Mouse (Mus musculus) intestine, embryonic 14.5 days (tissue): ENCODE measurements at regions not wholly inside any gene's neighbourhood (a gene's known extent, or its start where the extent isn't known, plus 50 kb on each side); places are given as distances from the start of the nearest gene placed in this dataset.

ENCODE experiments used
- ATAC-seq: fragments of 200-750 bp; cut with Nextera tagmentation; replicated peaks from 2 replicates; pipeline ENCODE4 v1.8.0; 2017; ENCODE audit warnings: low read depth, moderate number of reproducible peaks, moderate TSS enrichment, moderate library complexity; ENCODE audit not compliant: low FRiP score, low TSS enrichment
- DNase-seq: peaks from one replicate; pipeline ENCODE4 v3.0.0-alpha.2; 2018; ENCODE audit warnings: low spot score
- H3K27ac ChIP-seq: fragments of 300-500 bp; sonication (generic); 2 replicates; pipeline ENCODE4 v1.5.1; 2014; ENCODE audit warnings: low read depth, mild to moderate bottlenecking, control low read depth
- H3K27me3 ChIP-seq: fragments of 300-500 bp; sonication (generic); replicated peaks from 2 replicates; pipeline ENCODE4 v1.6.1; 2014; ENCODE audit warnings: low read length, control low read depth; ENCODE audit not compliant: control insufficient read depth, insufficient read depth
- H3K36me3 ChIP-seq: fragments of 300-500 bp; sonication (generic); 2 replicates; pipeline ENCODE4 v1.6.1; 2014; ENCODE audit warnings: low read length, control low read depth; ENCODE audit not compliant: control insufficient read depth, insufficient read depth
- H3K4me1 ChIP-seq: fragments of 300-500 bp; sonication (generic); replicated peaks from 2 replicates; pipeline ENCODE4 v1.6.1; 2014; ENCODE audit warnings: low read length, control low read depth, mixed read lengths; ENCODE audit not compliant: control insufficient read depth, insufficient read depth
- H3K4me2 ChIP-seq: fragments of 300-500 bp; sonication (generic); 2 replicates; pipeline ENCODE4 v1.6.1; 2014; ENCODE audit warnings: low read length
- H3K4me3 ChIP-seq: fragments of 300-500 bp; sonication (generic); 2 replicates; pipeline ENCODE4 v1.5.1; 2014; ENCODE audit warnings: low read depth, low read length, control low read depth, mixed read lengths
- H3K9ac ChIP-seq: fragments of 300-500 bp; sonication (generic); 2 replicates; pipeline ENCODE4 v1.6.1; 2014; ENCODE audit warnings: mild to moderate bottlenecking, low read length
- H3K9me3 ChIP-seq: fragments of 300-500 bp; sonication (generic); 2 replicates; pipeline ENCODE4 v1.6.1; 2016; ENCODE audit warnings: low read length, control low read depth; ENCODE audit not compliant: control insufficient read depth
- WGBS: fragments of 180-500 bp; shearing (Covaris S2); extraction: QIAGEN DNeasy Blood & Tissue Kit; methylation state at CpG from one replicate; pipeline ENCODE4 v1.1.7; 2014; 5-methylcytosine and 5-hydroxymethylcytosine counted together

GRCm38 (mm10) chr1:154006055-154006454, 106.0 kb upstream of the Teddm2 start:
- DNase-seq = no peak
- WGBS = 89% methylated on average over 13 of the region's 13 CpGs

GRCm38 (mm10) chr1:154007440-154007839, 107.4 kb upstream of the Teddm2 start:
- no peak overlapping the region for H3K4me2 ChIP-seq
- no peaks in the 10 kb centered on the region for H3K27me3 ChIP-seq
- no peak overlapping the region for H3K4me3 ChIP-seq
- no peaks in the 10 kb centered on the region for H3K4me1 ChIP-seq
- H3K9me3 ChIP-seq = no peaks in the 10 kb centered on the region
- H3K27ac ChIP-seq = no peak overlapping the region
- H3K9ac ChIP-seq = no peak overlapping the region
- H3K36me3 ChIP-seq = no peaks in the 10 kb centered on the region
- WGBS = 91% methylated on average over 3 of the region's 3 CpGs
- ATAC-seq (no peak), DNase-seq (no peak)

More at GRCm38 (mm10) chr1:154006055-154006454, 106.0 kb upstream of the Teddm2 start:
- no peaks in the 10 kb centered on the region for H3K27me3 ChIP-seq
- no peaks in the 10 kb centered on the region for H3K4me1 ChIP-seq
- H3K36me3 ChIP-seq = no peaks in the 10 kb centered on the region
- H3K27ac ChIP-seq = no peak overlapping the region
- no peak overlapping the region for H3K9ac ChIP-seq
- ATAC-seq = no peak
- no peaks in the 10 kb centered on the region for H3K9me3 ChIP-seq
- no peak overlapping the region for H3K4me3 ChIP-seq
- no peak overlapping the region for H3K4me2 ChIP-seq

GRCm38 (mm10) chr1:154008593-154009310, 108.7 kb upstream of the Teddm2 start:
- no peak for DNase-seq
- no peak overlapping the region for H3K9ac ChIP-seq
- 90% methylated on average over 11 of the region's 11 CpGs for WGBS
- no peak overlapping the region for H3K27ac ChIP-seq
- no peaks in the 10 kb centered on the region for H3K27me3 ChIP-seq
- H3K36me3 ChIP-seq = no peaks in the 10 kb centered on the region
- H3K4me3 ChIP-seq = no peak overlapping the region
- H3K4me1 ChIP-seq = no peaks in the 10 kb centered on the region
- ATAC-seq = no peak
- H3K4me2 ChIP-seq = no peak overlapping the region
- no peaks in the 10 kb centered on the region for H3K9me3 ChIP-seq

- no peak overlapping the region for H3K9ac ChIP-seq
- H3K36me3 ChIP-seq = no peaks in the 10 kb centered on the region
- no peaks in the 10 kb centered on the region for H3K9me3 ChIP-seq
- no peak for ATAC-seq
- DNase-seq = no peak
- no peaks in the 10 kb centered on the region for H3K27me3 ChIP-seq
- 80% methylated on average over 4 of the region's 4 CpGs for WGBS
- no peak overlapping the region for H3K4me3 ChIP-seq
- H3K4me1 ChIP-seq = no peaks in the 10 kb centered on the region
- H3K4me2 ChIP-seq = no peak overlapping the region
- H3K27ac ChIP-seq = no peak overlapping the region
These were observed 110.7 kb upstream of the Teddm2 start for GRCm38 (mm10) chr1:154010681-154011080.

- H3K9me3 ChIP-seq = no peaks in the 10 kb centered on the region
- H3K27me3 ChIP-seq = no peaks in the 10 kb centered on the region
- H3K9ac ChIP-seq = no peak overlapping the region
- no peak overlapping the region for H3K27ac ChIP-seq
- ATAC-seq (no peak), DNase-seq (no peak)
- no peak overlapping the region for H3K4me2 ChIP-seq
- H3K4me3 ChIP-seq = no peak overlapping the region
- WGBS = 51% methylated on average over 2 of the region's 2 CpGs
- H3K4me1 ChIP-seq = no peaks in the 10 kb centered on the region
- no peaks in the 10 kb centered on the region for H3K36me3 ChIP-seq
These were observed 116.5 kb upstream of the Teddm2 start for GRCm38 (mm10) chr1:154016516-154016915.

- H3K4me2 ChIP-seq = no peak overlapping the region
- H3K36me3 ChIP-seq = no peaks in the 10 kb centered on the region
- no peaks in the 10 kb centered on the region for H3K9me3 ChIP-seq
- no peak overlapping the region for H3K9ac ChIP-seq
- no peak overlapping the region for H3K4me3 ChIP-seq
- H3K27ac ChIP-seq = no peak overlapping the region
- WGBS = 81% methylated on average over 6 of the region's 6 CpGs
- no peaks in the 10 kb centered on the region for H3K27me3 ChIP-seq
- H3K4me1 ChIP-seq = no peaks in the 10 kb centered on the region
- ATAC-seq (no peak), DNase-seq (no peak)
These were observed 118.2 kb upstream of the Teddm2 start for GRCm38 (mm10) chr1:154018241-154018640.

- Histone ChIP-seq H3K4me1 (no peaks in the 10 kb centered on the region), H3K4me2 (no peak overlapping the region), H3K27ac (no peak overlapping the region), H3K9me3 (no peaks in the 10 kb centered on the region), H3K4me3 (no peak overlapping the region), H3K36me3 (no peaks in the 10 kb centered on the region), H3K27me3 (no peaks in the 10 kb centered on the region), H3K9ac (no peak overlapping the region)
- ATAC-seq = no peak
- WGBS = 70% methylated on average over 3 of the region's 3 CpGs
- DNase-seq = no peak
These were observed 124.3 kb upstream of the Teddm2 start for GRCm38 (mm10) chr1:154024301-154024700.

GRCm38 (mm10) chr1:154027303-154027702, 127.3 kb upstream of the Teddm2 start:
- H3K4me2 ChIP-seq = no peak overlapping the region
- no peaks in the 10 kb centered on the region for H3K4me1 ChIP-seq
- H3K27me3 ChIP-seq = no peaks in the 10 kb centered on the region
- no peak overlapping the region for H3K27ac ChIP-seq
- ATAC-seq (no peak), DNase-seq (no peak)
- H3K4me3 ChIP-seq = no peak overlapping the region
- H3K9me3 ChIP-seq = no peaks in the 10 kb centered on the region
- H3K36me3 ChIP-seq = no peaks in the 10 kb centered on the region
- no peak overlapping the region for H3K9ac ChIP-seq
- WGBS = 83% methylated on average over 4 of the region's 4 CpGs

GRCm38 (mm10) chr1:154029826-154030225, 129.8 kb upstream of the Teddm2 start:
- ATAC-seq (no peak), DNase-seq (no peak)
- no peaks in the 10 kb centered on the region for H3K36me3 ChIP-seq
- H3K4me2 ChIP-seq = no peak overlapping the region
- H3K9me3 ChIP-seq = no peaks in the 10 kb centered on the region
- 82% methylated on average over 3 of the region's 3 CpGs for WGBS
- H3K27me3 ChIP-seq = no peaks in the 10 kb centered on the region
- no peaks in the 10 kb centered on the region for H3K4me1 ChIP-seq
- H3K4me3 ChIP-seq = no peak overlapping the region
- H3K9ac ChIP-seq = no peak overlapping the region
- no peak overlapping the region for H3K27ac ChIP-seq
